Mouse (Mus musculus) retina, embryonic 14.5 days (tissue): ENCODE results near the gene B830017H08Rik.

Experiments
- DNase-seq: peaks from one replicate; pipeline ENCODE4 v3.0.0-alpha.2; 2015; ENCODE audit warnings: low spot score

Gene B830017H08Rik

DNA sequence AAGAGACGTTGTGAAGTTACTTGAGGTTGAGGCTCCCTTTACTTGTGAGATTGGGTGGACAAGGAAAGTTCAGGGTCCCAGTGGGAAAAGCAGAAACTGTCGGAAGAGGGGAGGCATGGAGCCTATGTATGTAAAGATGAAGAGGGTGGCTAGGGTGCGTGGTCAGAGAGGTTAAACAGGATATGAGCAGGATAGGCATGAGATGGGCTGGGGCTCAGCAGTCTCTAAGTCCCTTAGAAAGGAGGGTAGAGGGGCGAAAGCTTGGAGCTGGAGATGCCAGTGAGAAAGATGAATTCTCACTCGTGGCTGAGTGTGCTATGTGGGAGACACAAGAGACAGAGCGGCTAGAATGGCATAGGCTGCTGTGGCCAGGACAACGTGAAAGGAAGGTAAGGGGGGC, at the start of gene B830017H08Rik:
Gene B830017H08Rik, plus strand, starts transcription at position 301 of the 400 bp plus-strand sequence.
- no peak for DNase-seq

DNA sequence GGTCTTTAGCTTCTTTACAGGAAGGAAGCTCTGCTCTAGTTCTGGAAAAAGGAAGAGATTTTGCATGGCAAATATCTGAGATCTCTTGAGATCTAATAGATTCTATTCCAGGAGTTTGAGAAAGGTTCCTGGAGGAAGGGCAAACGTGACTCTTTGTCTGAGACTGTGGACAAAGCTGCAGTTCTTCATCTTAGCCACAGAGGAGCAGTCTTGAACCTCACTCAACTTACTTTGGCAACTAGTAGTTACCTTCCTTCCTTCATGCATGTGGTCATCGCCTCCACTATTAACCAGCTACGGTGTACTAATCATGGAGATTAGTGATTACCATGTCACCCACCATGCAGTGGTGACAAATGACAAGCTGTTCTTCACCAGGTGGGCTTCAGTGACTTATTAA, 47.6 kb upstream of the B830017H08Rik start:
- DNase-seq: no peak

DNA sequence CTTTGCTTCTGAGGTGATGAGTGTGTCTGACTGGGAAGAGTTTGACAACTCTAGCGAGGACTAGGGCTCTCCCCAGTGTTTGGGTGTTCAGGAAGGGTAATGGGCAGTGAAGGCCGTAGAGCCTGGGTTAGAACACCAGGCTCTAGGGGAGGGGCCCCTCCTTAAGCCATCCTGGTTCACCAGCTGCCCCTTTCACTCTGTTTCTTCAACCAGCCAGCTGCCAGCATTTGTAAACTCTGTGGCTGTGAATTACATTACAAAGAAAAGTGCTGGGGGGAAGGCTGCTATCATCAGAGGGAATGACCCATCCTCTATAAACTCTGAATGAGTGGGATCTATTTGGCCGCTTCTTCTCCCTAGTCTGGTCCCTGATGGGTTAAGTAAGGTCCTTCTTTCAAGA, 40.2 kb upstream of the B830017H08Rik start:
- DNase-seq: no peak

DNA sequence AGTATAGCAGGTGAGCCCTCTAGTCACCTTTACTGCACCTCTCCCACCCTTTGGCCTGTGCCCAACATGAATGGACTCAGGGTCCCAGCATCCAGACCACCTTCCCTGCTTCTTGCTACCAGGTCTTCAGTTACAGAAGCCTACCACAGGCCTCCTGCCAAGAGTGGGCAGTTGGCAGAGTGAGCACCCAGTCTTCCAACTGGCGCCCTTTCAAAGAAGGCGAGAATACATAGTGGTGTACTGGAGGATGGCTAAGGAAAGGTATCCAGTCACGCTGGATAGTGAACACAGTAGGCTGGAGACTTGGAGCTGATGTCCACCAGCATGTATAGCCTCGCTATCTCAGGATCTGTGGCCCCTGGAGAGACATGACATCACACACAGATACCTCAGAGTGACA, 38.9 kb upstream of the B830017H08Rik start:
- DNase-seq: no peak

DNA sequence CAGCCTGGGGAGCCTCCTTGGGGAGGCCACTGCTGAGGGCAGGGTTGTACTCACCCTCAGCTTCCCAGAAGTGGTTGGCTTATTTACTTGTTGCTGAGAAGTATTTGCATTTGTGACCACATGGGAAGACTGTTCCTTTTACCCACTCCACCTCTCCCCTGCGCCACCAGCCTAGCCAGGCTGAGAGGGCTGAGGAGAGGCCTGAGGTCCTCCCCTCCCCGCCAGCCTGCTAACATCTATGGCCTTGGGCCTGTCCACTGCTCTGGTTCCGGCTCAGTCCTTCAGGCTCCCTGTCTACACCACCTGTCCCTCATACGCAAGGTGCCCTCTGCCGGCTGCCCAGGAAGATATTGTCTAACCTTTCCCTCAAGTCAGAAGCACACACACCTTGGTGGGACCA, 37.3 kb upstream of the B830017H08Rik start:
- no peak for DNase-seq

DNA sequence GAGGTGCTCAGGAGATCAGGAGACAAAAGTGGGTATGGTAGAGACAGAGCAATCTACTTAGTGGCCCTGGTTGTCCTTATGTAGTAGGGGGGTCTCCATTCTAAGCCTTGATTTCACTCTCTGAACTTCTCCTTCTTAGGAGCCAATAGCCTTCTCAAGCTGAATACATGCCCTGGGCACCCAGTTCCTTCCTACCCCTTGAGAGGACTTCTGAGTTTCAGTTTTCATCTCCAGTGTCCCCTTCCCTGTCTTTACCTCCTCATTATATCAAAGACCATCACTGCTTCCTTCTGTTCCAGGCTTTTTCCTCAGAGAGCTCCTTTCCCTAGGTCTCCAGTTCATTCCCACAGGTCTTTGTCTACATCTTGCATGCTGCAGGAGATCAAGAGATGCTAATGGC, 36.4 kb upstream of the B830017H08Rik start:
- DNase-seq: no peak

DNA sequence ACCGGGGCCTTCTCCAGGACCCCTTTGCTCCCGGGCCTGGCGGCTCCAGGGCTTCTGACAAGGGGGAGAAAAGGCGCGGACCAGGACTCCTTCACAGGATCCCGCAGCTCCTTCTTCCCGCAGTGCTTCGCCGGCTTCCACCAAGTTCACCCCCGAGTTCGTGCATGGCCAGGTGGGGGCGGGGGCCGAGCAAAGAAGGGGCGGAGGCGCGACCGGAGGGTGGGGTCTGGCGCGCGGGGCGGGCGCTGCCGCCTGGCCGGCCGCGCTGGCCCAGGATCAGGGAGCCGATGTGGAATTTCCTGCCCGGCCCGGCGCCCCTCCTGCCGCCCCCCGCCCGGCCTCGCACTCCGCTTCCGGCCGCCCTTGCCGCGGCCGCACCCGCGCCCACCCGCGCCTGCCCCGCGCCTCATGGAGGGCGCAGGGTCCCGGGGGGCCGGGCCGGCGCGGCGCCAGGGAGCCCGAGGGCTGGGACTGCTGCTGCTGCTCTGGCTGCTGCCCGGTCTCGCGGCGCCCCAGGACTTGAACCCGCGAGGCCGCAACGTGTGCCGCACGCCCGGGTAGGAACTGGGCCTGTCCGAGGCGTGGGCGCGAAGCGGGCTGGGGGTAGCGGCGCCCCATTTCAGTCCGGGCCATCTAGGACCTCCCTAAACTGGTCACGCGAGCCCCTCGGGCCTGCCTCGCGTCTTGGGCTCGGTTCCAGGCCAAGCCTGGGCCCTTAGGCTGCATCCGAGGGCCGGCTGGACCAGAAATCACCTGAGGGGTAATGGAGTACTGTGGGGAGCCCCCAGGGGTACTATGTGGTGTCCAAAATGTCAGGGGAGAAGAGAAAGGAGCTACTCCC, 35.7 kb upstream of the B830017H08Rik start, which contains the start of gene Scarf2:
Gene Scarf2, plus strand, starts transcription at position 312 of the 841 bp plus-strand sequence.
- peak; percentile 51 for DNase-seq

DNA sequence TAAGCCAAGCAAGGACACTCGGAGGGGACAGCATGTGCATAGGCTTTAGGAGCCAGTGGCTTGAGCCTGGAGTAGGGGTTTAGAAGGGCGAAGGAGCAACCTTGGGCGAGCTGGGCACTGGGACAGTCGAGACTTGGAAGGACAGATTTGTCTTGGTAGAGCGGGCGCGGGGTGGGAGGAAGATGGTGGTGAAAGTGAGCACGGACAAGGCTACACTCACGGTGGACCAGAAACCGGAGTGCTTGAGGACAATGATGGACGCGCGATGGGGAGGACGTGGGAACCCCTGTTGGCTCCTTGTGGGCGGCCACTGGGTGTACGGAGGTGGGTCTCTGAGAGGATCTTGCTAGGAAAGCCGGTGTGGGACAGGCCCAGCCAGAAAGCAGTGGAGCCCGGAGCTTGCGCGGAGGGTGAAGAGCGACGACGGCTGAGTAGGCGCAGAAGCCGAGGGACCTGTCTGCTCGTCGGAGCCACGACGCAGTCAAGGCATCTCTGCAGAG, 35.1 kb upstream of the B830017H08Rik start:
- DNase-seq: no peak

DNA sequence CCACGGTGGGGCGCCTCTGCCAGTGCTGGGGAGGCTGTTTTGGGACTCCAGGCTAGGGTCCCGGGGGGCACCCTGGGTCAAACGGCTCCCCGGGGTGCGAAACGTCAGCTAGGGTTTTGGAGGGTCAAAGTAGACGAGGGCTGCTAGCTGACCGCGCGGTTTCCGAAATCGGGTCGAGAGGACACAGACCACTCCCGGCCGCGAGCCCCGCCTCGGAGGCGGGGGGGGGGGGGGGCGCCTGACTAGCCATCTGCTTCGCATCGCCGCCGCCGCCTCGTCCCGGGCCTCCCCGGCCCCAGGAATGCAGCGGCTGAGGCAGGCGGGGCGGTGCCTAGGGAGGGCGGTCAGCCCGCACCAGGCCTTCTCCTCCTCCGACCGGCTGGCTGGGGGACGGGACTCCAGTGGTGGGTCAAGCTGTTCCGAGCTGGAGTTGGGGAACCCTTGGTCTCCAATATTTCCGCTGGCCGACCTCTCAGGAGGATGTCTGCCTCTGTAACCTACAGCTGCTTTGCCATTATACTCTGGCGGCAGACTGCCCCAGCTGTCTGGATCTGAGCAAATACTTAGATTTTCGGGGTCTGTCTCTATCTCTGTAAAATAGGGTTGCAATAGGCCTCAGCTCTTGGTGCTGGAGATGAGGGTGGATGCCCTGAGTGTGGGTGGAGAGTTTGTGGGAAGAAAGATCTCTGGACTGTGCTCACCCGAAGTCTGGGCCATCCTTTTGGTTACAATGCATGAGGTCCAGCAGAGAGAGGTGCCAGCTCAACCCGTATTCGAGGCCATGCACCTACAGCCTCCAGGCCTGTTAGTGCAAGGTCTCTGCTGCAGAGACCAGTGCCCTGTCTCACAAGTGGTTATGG, 34.4 kb upstream of the B830017H08Rik start:
- peak; percentile 46 for DNase-seq

DNA sequence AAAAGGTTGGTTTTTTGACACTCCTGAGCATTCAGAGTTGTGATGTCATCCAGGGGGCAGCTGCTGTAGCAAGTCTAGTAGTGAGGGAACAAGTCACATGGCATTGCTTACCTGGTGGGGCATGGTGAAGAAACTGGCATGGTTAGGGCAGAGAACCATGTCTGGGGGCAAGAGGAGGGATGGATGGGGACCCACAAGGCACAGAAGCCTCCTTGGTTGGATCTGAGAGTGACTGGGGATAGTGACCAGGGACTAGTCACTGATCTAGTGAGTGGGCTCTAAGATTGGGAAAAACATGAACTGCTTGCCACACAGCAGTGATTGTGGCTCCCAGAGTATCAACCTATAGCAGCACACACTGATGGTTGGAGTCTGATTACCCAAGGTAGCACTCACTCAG, 33.3 kb upstream of the B830017H08Rik start:
- no peak for DNase-seq

DNA sequence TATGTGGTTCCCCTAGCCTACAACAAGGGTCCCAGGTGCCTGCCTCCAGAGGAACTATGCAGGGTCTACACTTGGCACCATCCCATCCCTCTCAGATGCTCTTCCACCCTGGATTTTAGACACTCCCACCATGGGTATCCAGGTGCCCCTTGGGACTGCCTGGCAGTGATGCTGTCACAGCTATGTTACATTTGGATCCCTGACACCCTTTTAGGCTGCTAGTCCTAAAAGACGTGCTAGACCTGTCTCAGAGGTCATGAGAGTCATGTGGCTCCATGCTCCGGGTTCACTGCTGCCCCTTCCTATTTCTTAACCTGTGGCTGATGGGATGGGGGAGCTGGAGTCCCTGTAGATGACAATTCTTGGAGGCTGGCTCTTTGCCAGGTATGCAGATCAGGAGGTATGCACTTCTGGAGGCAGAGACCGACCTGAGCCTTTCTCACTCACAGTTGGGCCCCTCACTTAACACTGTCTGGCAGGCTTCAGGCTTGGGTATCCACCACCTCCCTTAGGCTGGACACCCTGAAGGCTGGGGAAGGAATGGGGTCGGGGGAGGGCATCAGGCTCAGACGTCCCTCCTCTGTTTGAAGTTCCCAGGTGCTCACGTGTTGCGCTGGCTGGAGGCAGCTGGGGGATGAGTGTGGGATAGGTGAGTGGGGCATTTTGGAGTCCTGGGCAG, 31.0 kb upstream of the B830017H08Rik start:
- no peak for DNase-seq

DNA sequence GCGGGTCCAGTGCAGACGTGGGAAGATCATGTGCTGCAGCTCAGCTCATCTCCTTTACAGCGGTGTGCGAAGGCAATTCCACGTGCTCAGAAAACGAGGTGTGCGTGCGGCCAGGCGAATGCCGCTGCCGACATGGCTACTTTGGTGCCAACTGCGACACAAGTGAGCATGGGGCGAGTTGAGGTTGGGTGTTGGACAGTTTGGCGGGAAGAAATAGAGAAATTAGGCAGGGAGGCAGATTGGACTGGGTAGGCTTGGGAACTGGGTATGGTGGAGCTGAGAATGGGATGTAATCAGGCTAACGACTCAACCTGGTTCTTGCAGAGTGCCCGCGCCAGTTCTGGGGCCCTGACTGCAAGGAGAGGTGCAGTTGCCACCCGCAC, 30.5 kb upstream of the B830017H08Rik start:
- no peak for DNase-seq

DNA sequence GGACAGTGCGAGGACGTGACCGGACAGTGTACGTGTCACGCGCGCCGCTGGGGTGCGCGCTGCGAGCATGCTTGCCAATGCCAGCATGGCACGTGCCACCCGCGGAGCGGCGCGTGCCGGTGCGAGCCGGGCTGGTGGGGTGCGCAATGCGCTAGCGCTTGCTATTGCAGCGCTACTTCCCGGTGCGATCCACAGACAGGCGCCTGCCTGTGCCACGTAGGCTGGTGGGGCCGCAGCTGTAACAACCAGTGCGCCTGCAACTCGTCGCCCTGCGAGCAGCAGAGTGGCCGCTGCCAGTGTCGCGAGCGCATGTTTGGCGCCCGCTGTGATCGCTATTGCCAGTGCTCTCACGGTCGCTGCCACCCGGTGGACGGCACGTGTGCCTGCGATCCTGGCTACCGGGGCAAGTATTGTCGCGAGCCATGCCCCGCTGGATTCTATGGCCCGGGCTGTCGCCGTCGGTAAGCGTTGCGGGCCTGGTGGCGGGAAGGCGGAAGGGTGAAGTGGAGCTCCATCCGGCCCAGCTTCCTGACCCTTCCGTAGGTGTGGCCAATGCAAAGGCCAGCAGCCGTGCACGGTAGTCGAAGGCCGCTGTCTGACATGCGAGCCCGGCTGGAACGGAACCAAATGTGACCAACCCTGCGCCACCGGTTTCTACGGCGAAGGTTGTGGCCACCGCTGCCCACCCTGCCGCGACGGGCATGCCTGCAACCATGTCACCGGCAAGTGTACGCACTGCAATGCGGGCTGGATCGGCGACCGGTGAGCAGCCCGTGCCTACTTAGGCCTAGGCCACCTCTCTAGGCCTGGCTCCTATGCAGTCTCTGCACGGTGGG, 29.9 kb upstream of the B830017H08Rik start:
- DNase-seq: peak; percentile 42

DNA sequence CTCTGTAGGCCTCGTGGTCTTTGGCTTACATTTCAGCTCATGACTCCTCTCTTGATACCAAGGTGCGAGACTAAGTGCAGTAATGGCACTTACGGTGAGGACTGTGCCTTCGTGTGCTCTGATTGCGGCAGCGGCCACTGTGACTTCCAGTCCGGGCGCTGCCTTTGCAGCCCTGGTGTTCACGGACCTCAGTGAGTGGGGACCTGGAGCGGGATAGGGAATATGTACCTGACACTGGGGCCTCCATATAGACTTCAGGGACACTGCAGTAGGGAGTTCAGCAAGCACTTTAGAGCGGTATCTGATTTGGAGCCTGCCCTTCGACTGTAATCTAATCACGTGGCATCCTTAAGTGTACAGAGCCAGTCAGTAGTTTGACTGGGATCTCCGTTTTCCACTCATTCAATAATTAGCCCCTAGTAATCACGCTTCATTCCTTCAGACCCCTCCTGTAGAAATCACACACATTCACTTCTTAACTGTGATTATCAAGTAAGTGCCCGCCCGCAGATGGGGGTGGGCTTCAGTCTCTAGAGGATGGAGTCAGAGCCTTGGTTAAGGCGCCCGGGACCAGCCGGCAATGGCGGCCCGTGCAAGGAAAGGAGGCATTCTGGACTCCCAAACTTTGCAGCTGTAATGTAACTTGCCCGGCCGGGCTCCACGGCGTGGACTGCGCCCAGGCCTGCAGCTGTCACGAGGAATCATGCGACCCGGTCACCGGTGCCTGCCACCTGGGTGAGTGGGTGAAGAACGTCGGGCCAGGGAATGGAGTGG, 29.1 kb upstream of the B830017H08Rik start:
- DNase-seq: no peak

DNA sequence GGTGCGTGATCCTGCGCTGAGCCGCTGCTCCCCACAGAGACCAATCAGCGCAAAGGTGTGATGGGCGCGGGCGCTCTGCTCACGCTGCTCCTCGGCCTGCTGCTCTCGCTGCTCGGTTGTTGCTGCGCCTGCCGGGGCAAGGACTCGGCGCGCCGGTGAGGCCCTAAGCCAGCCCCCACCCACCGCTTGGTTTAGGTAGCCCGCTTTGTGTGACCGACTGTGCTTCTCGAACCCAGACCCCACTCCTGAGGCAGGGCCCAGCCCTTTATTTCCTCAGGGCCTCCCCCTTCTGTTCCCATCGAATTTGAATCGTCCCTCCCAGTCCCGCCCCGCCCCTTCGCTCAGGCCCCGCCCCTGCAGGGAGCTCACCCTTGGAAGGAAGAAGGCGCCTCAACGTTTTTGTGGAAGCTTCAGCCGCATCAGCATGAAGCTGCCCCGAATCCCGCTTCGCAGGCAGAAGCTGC, 28.4 kb upstream of the B830017H08Rik start:
- DNase-seq: peak; percentile 61

DNA sequence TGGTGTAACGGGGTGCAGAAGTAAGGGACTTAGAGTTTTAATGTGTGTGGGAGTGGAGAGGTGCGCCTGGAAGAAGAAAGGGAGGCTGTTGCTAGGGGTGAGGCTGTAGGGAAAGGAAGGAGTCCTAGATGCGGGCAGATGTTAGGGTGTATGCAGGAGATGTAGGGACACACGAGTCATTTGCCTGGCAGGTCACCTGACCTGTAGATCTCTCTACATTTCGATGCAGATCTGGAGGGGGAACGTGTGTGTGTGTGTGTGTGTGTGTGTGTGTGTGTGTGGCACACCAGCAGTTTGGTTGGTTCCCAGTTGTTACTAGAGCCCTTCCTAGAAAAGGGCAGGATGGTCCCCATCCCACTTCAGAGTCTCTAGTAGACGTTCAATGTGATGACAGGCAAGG, 27.9 kb upstream of the B830017H08Rik start:
- DNase-seq: no peak

DNA sequence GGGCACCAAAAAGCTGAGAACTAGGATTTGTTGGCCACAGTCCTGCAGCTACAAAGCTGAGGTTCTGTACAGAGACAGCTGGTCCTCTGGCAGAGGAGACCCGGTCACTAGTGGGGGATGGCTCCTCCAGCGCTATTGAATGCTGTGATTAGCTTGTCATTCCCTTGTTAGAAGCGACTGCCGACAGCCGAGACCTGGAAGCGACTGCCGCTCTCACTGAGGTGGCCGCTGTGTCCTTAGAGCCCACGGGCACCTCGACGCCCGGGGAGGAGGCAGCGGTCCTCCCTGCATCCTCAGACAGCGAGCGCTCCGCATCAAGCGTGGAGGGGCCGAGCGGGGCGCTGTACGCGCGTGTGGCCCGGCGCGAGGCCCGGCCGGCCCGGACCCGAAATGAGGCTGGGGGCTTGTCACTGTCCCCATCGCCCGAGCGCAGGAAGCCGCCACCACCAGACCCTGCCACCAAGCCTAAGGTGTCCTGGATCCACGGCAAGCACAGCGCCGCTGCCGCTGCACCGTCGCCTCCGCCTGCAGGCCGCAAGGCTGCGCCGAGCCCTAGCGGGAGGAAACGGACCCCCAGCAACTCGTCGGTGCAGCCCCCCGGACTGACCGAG, 26.2 kb upstream of the B830017H08Rik start:
- DNase-seq: peak; percentile 55

DNA sequence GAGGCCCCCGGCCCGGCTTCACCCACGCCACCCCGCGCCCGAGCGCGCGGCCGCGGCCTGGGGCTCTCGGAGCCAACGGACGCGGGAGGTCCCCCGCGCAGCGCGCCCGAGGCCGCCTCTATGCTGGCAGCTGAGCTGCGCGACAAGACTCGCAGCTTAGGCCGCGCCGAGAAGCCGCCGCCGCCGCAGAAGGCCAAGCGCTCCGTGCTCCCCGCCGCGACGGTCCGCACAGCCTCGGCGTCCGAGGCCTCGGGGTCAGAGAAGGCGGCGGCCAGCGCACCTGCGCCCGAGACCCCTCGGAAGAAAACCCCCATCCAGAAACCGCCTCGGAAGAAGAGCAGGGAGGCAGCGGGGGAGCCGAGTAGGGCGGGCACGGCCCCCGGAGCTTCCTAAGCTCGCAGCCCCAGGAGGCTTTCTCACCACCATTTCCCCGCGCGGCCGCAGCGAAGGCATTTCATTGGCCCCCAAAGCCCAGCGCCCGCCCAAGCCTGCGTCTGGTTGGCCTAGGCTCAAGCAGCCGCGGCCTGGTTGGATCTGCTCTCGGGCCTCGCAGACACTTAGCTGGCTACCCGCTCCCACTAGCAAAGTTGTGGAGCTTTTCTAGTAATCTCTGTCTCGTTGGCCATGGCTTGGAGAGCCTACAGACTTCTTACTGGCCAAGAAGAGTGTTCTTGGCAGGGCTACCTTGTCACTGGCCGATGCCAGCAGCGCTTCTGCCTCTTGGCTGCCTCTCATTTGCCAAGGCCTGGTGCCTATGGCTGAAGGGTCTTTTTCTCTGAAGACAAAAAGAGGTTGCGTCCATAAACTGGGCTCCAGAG, 25.5 kb upstream of the B830017H08Rik start:
- DNase-seq: peak; percentile 92

DNA sequence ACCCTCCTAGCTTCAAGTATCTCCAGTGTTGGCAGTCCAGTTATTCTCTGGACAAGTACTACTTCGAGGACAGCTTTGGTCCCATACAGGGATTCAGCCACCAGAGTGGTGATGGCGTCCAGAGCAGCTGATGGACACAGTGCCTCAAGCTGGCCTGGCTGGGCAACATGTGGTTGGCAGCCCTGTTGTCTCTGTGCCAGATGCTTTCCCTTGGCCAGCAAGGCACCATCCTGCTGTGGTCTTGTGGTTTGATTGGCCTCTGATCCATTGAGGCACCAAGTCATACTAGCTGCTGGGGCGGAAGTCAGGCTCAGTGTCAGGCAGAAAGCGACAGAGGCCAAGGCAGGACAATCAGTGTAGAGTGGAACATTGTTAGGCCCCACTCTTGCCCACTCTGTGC, 23.8 kb upstream of the B830017H08Rik start:
- no peak for DNase-seq
